9 mouse cellular contexts compared by ENCODE assay signal in the genomic region with DNA sequence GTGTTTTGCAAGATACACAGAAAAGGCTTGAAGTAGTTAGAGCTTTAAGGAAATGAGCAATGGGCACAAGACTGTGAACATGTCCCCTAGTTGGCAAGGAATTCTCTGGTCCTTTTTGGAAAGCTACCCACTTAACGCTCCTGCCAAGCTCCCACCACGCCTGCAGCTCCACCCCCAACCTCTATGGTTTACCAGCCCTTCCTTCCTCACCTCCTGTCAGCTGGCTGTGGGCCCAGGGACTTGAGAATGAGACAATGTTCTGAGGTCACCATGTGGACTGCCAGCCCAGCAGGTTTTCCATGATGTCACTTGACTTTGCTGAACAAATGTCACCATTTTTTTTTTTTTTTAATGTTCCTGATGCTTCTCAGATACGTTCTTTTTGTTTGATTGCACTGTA. TPM values are rescaled to one million over a fixed set of nuclear protein-coding genes. Genes with fewer than 3 reads are reported as not detected.
A peak's percentile ranks its signal among the peaks of the same experiment; 100 is the strongest.
DNase-seq lines count a peak whose midpoint lies in the region; ATAC-seq lines count a peak whose summit lies in the region.
"Had no signal": no experiment of that assay in that cellular context is flagged by ENCODE, and none has a peak within 500 bp of the region (broad histone marks: within the 10 kb centered on the region; RNA-seq: fewer than 3 reads in every experiment).

No protein-coding gene starts in this region.

- H3K36me3 ChIP-seq in forebrain, embryonic 13.5 days (ENCODE audit: poor library complexity, severe bottlenecking), result no peaks in the 10 kb centered on the region
- H3K36me3 ChIP-seq in forebrain, embryonic 10.5 days (replicated peaks), result no peaks in the 10 kb centered on the region
- H3K36me3 ChIP-seq in heart, embryonic 12.5 days, result no peaks in the 10 kb centered on the region
- H3K36me3 ChIP-seq: embryonic facial prominence, embryonic 13.5 days had no signal

- ATAC-seq in forebrain, embryonic 13.5 days, result no peak
- ATAC-seq in heart, embryonic 12.5 days (ENCODE audit: insufficient number of reproducible peaks, low FRiP score), result peak; percentile 57; the same call in 1 of the 2 replicates

- H3K9ac ChIP-seq in forebrain, embryonic 13.5 days, result no peak overlapping the region
- no peak overlapping the region for H3K9ac ChIP-seq in heart, embryonic 12.5 days
- H3K9ac ChIP-seq: embryonic facial prominence, embryonic 13.5 days had no signal

- DNase-seq in forebrain, embryonic 10.5 days (ENCODE audit: extremely low spot score, low spot score), result no peak
- DNase-seq in 3134 (ENCODE audit: extremely low read depth, insufficient read length, low spot score), result peak; percentile 87
- DNase-seq in cerebellum, adult 11-12 months, result peak; percentile 98
- DNase-seq in left cerebral cortex, adult 11 months (ENCODE audit: low spot score), result peak; percentile 26
- DNase-seq in right cerebral cortex, postnatal 14 days, result peak; percentile 44
- no peak for DNase-seq in spleen, adult 18-20 months

- no peak overlapping the region for H3K4me3 ChIP-seq in forebrain, embryonic 13.5 days
- H3K4me3 ChIP-seq in forebrain, embryonic 10.5 days, result no peak overlapping the region
- no peak overlapping the region for H3K4me3 ChIP-seq in heart, embryonic 12.5 days
- H3K4me3 ChIP-seq: embryonic facial prominence, embryonic 13.5 days had no signal

- H3K4me2 ChIP-seq in forebrain, embryonic 13.5 days, result no peak overlapping the region
- no peak overlapping the region for H3K4me2 ChIP-seq in heart, embryonic 12.5 days
- H3K4me2 ChIP-seq: embryonic facial prominence, embryonic 13.5 days had no signal

- H3K4me1 ChIP-seq in forebrain, embryonic 13.5 days, result peaks cover 13% of the 10 kb centered on the region
- peaks cover 8% of the 10 kb centered on the region for H3K4me1 ChIP-seq in forebrain, embryonic 10.5 days
- H3K4me1 ChIP-seq in heart, embryonic 12.5 days (replicated peaks), result peaks cover 13% of the 10 kb centered on the region
- H3K4me1 ChIP-seq: embryonic facial prominence, embryonic 13.5 days had no signal

- peak overlapping the region; percentile 55 for H3K27ac ChIP-seq in forebrain, embryonic 13.5 days
- H3K27ac ChIP-seq in forebrain, embryonic 10.5 days, result no peak overlapping the region
- H3K27ac ChIP-seq in heart, embryonic 12.5 days (ENCODE audit: poor library complexity, severe bottlenecking), result no peak overlapping the region
- H3K27ac ChIP-seq: embryonic facial prominence, embryonic 13.5 days had no signal

- 36% methylated on average over 3 of the region's 3 CpGs for WGBS in forebrain, embryonic 13.5 days
- WGBS in forebrain, embryonic 10.5 days, result 78% methylated on average over 3 of the region's 3 CpGs
- WGBS in heart, embryonic 12.5 days, result 25% methylated on average over 3 of the region's 3 CpGs

- H3K9me3 ChIP-seq in forebrain, embryonic 13.5 days (replicated peaks), result no peaks in the 10 kb centered on the region
- H3K9me3 ChIP-seq in forebrain, embryonic 10.5 days, result no peaks in the 10 kb centered on the region
- H3K9me3 ChIP-seq in heart, embryonic 12.5 days (replicated peaks), result peaks cover 4% of the 10 kb centered on the region; the same call in 1 of the 2 replicates
- H3K9me3 ChIP-seq: embryonic facial prominence, embryonic 13.5 days had no signal

- no peaks in the 10 kb centered on the region for H3K27me3 ChIP-seq in forebrain, embryonic 13.5 days
- no peaks in the 10 kb centered on the region for H3K27me3 ChIP-seq in forebrain, embryonic 10.5 days (ENCODE audit: poor library complexity, severe bottlenecking)
- H3K27me3 ChIP-seq in heart, embryonic 12.5 days (replicated peaks), result no peaks in the 10 kb centered on the region
- H3K27me3 ChIP-seq: embryonic facial prominence, embryonic 13.5 days had no signal

RNA-seq across cellular contexts. Expression of a gene that starts 19.0 kb away (rescaled TPM):
- 96.1 and 98.8 TPM in 2 replicates for polyA plus RNA-seq in forebrain, embryonic 13.5 days (2015; fragmentation: Nextera tagmentation; extraction: Ambion mirVana)
- polyA plus RNA-seq in forebrain, embryonic 10.5 days (2016; fragmentation: Nextera tagmentation; extraction: Ambion mirVana), result 95.5 and 98.7 TPM in 2 replicates
- 65.4 and 68.6 TPM in 2 replicates for polyA plus RNA-seq in heart, embryonic 12.5 days (2016; fragmentation: Nextera tagmentation; extraction: Ambion mirVana)

RNA-seq across cellular contexts. Expression of a gene that starts 27.4 kb away (rescaled TPM):
- 2.6 and 6.5 TPM in 2 replicates for polyA plus RNA-seq in forebrain, embryonic 13.5 days (2015; fragmentation: Nextera tagmentation; extraction: Ambion mirVana)
- polyA plus RNA-seq in forebrain, embryonic 10.5 days (2016; fragmentation: Nextera tagmentation; extraction: Ambion mirVana), result 37.4 and 52.1 TPM in 2 replicates
- 114 and 116 TPM in 2 replicates for polyA plus RNA-seq in heart, embryonic 12.5 days (2016; fragmentation: Nextera tagmentation; extraction: Ambion mirVana)

RNA-seq across cellular contexts. Expression of a gene that starts 42.1 kb away (rescaled TPM):
- 21.8 and 22.7 TPM in 2 replicates for polyA plus RNA-seq in forebrain, embryonic 13.5 days (2015; fragmentation: Nextera tagmentation; extraction: Ambion mirVana)
- 14.1 and 15.6 TPM in 2 replicates for polyA plus RNA-seq in forebrain, embryonic 10.5 days (2016; fragmentation: Nextera tagmentation; extraction: Ambion mirVana)
- 10.9 and 11.8 TPM in 2 replicates for polyA plus RNA-seq in heart, embryonic 12.5 days (2016; fragmentation: Nextera tagmentation; extraction: Ambion mirVana)

RNA-seq across cellular contexts. Expression of a gene that starts 53.8 kb away (rescaled TPM):
- 63.2 and 69.6 TPM in 2 replicates for polyA plus RNA-seq in forebrain, embryonic 13.5 days (2015; fragmentation: Nextera tagmentation; extraction: Ambion mirVana)
- 44.9 and 46.0 TPM in 2 replicates for polyA plus RNA-seq in forebrain, embryonic 10.5 days (2016; fragmentation: Nextera tagmentation; extraction: Ambion mirVana)
- polyA plus RNA-seq in heart, embryonic 12.5 days (2016; fragmentation: Nextera tagmentation; extraction: Ambion mirVana), result 35.7 and 38.9 TPM in 2 replicates

RNA-seq across cellular contexts. Expression of a gene that starts 54.6 kb away (rescaled TPM):
- polyA plus RNA-seq in forebrain, embryonic 13.5 days (2015; fragmentation: Nextera tagmentation; extraction: Ambion mirVana), result 93.9 and 94.8 TPM in 2 replicates
- polyA plus RNA-seq in forebrain, embryonic 10.5 days (2016; fragmentation: Nextera tagmentation; extraction: Ambion mirVana), result 10.5 and 13.5 TPM in 2 replicates
- polyA plus RNA-seq in heart, embryonic 12.5 days (2016; fragmentation: Nextera tagmentation; extraction: Ambion mirVana), result 1.7 and 1.8 TPM in 2 replicates

Comparison
In these comparisons a context has a peak if more than half of its experiments do, and no peak if none do; other contexts are left out.
1. DNase-seq: peak in 3134 (single experiment), cerebellum, adult 11-12 months (single experiment), left cerebral cortex, adult 11 months (single experiment) and right cerebral cortex, postnatal 14 days (single experiment); none in forebrain, embryonic 10.5 days (single experiment) and spleen, adult 18-20 months (0 of 2).